Mouse (Mus musculus) thymus, adult 2 months (tissue): ENCODE data around the gene Dcaf15.

Experiments
- CTCF ChIP-seq: fragments of 200-500 bp; IDR thresholded peaks from 2 replicates; pipeline ENCODE4 v1.5.1; 2012; ENCODE audit warnings: mild to moderate bottlenecking, control low read depth, low read length, moderate library complexity, borderline replicate concordance; ENCODE audit not compliant: control insufficient read depth, poor library complexity, insufficient read depth; ENCODE audit errors: extremely low read depth
- POLR2A ChIP-seq: fragments of 200-500 bp; IDR thresholded peaks from 2 replicates; pipeline ENCODE4 v1.6.1; 2012; ENCODE audit warnings: mild to moderate bottlenecking, low read length, control low read depth, moderate library complexity; ENCODE audit not compliant: control insufficient read depth, poor library complexity, insufficient read depth; ENCODE audit errors: extremely low read depth

DNA sequence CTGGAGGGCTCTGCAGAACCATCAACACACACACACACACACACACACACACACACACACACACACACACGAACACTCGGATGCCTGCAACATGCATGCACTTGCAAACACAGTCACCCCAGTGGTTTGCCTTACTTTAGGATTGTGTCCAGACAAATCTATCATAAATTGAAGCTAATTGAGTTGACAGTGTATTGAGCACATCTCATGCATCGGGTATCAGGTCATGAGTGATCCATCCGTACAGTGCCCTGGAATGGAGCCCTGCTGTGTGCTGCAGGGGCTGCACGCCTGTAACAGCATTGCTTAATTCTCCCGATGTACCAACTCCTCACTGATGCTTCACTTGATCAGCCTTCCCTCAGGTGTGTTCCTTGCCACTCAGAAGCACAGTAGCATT lies 11.1 kb upstream of the Dcaf15 start:
- TF ChIP-seq CTCF (no peak), POLR2A (no peak)
